28 mouse cellular contexts compared by ENCODE assay signal in the genomic region with DNA sequence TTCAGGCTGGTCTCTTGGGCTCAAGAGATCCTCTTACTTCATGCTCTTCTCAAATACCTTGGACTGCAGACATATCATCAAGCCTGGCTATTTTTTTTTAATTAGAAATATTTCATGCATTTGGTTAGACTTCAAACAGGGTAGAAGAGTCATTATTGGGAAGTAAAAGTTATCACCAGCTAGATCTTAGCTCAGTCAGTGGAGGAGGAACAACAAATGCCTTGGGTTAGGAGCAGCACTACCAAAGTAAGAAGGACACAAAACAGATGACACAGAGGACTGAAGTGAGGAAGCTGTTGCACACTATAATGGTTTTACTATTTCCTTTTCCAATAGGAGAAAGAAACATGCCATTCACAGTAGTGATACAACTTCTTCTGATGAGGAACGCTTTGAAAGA.
"Had no signal": no experiment of that assay in that cellular context is flagged by ENCODE, and none has a peak within 500 bp of the region (broad histone marks: within the 10 kb centered on the region; RNA-seq: fewer than 3 reads in every experiment).

No protein-coding gene starts in this region.

- H3K4me3 ChIP-seq: limb, embryonic 10.5 days; limb, embryonic 12.5 days; limb, embryonic 13.5 days; limb, embryonic 15.5 days; liver, embryonic 12.5 days; liver, embryonic 13.5 days; liver, embryonic 15.5 days; lung, embryonic 15.5 days; megakaryocyte, embryonic 14.5 days; midbrain, embryonic 10.5 days; midbrain, embryonic 12.5 days; midbrain, embryonic 13.5 days; midbrain, embryonic 15.5 days; myocyte; neural tube, embryonic 12.5 days had no signal

- H3K4me1 ChIP-seq: limb, embryonic 10.5 days; limb, embryonic 12.5 days; limb, embryonic 13.5 days; limb, embryonic 15.5 days; liver, embryonic 12.5 days; liver, embryonic 13.5 days; liver, embryonic 15.5 days; lung, embryonic 15.5 days; midbrain, embryonic 10.5 days; midbrain, embryonic 12.5 days; midbrain, embryonic 13.5 days; midbrain, embryonic 15.5 days; neural tube, embryonic 12.5 days had no signal

- H3K9ac ChIP-seq: limb, embryonic 12.5 days; limb, embryonic 13.5 days; limb, embryonic 15.5 days; liver, embryonic 12.5 days; liver, embryonic 13.5 days; liver, embryonic 14.5 days; liver, embryonic 15.5 days; liver, postnatal 0 days; lung, embryonic 14.5 days; lung, embryonic 15.5 days; midbrain, embryonic 12.5 days; midbrain, embryonic 13.5 days; midbrain, embryonic 15.5 days; neural tube, embryonic 12.5 days had no signal

- H3K27me3 ChIP-seq: limb, embryonic 12.5 days; limb, embryonic 13.5 days; limb, embryonic 15.5 days; liver, embryonic 12.5 days; liver, embryonic 13.5 days; liver, embryonic 15.5 days; lung, embryonic 15.5 days; megakaryocyte, embryonic 14.5 days; midbrain, embryonic 12.5 days; midbrain, embryonic 13.5 days; midbrain, embryonic 15.5 days; neural tube, embryonic 12.5 days had no signal

- H3K27ac ChIP-seq: limb, embryonic 10.5 days; limb, embryonic 12.5 days; limb, embryonic 13.5 days; limb, embryonic 15.5 days; liver, embryonic 12.5 days; liver, embryonic 13.5 days; liver, embryonic 14.5 days; liver, embryonic 15.5 days; lung, embryonic 15.5 days; macrophage; midbrain, embryonic 10.5 days; midbrain, embryonic 12.5 days; midbrain, embryonic 13.5 days; midbrain, embryonic 15.5 days; neural tube, embryonic 12.5 days had no signal

- H3K9me3 ChIP-seq: limb, embryonic 10.5 days; limb, embryonic 12.5 days; limb, embryonic 13.5 days; limb, embryonic 15.5 days; liver, embryonic 12.5 days; liver, embryonic 13.5 days; liver, embryonic 15.5 days; lung, embryonic 15.5 days; megakaryocyte, embryonic 14.5 days; midbrain, embryonic 10.5 days; midbrain, embryonic 12.5 days; midbrain, embryonic 13.5 days; midbrain, embryonic 15.5 days; neural tube, embryonic 12.5 days had no signal

- DNase-seq: left cerebral cortex, postnatal 4 days; liver; liver, embryonic 13.5 days; liver, postnatal 0 days; lung, adult 18-20 months; lung, adult 2 months; lung, embryonic 14.5 days; lung, postnatal 10 days; lung, postnatal 14 days; lung, postnatal 36 days; lung, postnatal 4 days; midbrain, embryonic 14.5 days had no signal
